Mouse (Mus musculus) Patski (cell line): ENCODE data around the gene Lgals3. TPM values are rescaled to one million over a fixed set of nuclear protein-coding genes. Genes with fewer than 3 reads are reported as not detected.
"Not testable (repeated sequence)": the region's sequence is repeated elsewhere in the genome, so short reads cannot be mapped to it uniquely, and the experiment has no call there.

Experiments
- ATAC-seq: fragments of 100-300 bp; one replicate; pipeline ENCODE4 v1.8.0; 2021
- CTCF ChIA-PET: fragments of 350-600 bp; sonication (Branson Sonifier 250); formaldehyde crosslinking; loops from one replicate; lab custom pipeline; 2022; ENCODE audit warnings: inconsistent platforms; lab: Charles Lee
- POLR2A ChIA-PET: fragments of 350-600 bp; sonication (Branson Sonifier 250); formaldehyde crosslinking; loops from one replicate; lab custom pipeline; 2022; ENCODE audit warnings: antibody characterized with exemption, inconsistent platforms; lab: Charles Lee
- DNase-seq: peaks from one replicate; pipeline ENCODE4 v3.0.0-alpha.2; 2011; ENCODE audit warnings: low read depth, low spot score
- H3K27me3 ChIP-seq: fragments of 371-371 bp; one replicate; pipeline ENCODE4 v1.5.1; 2021
- CTCF ChIP-seq: fragments of 100-300 bp; IDR thresholded peaks from one replicate; pipeline ENCODE4 v1.5.1; 2021
- in situ Hi-C: fragments of 300-500 bp; cut with MboI; formaldehyde crosslinking; loops from 3 replicates; pipeline ENCODE4 v1.11.1; 2018; ENCODE audit warnings: low pct_unique_long_range_greater_than_20kb, mixed read lengths
- polyA plus RNA-seq: library from polyadenylated mRNA; unstranded; gene quantifications from one replicate; pipeline ENCODE4 v1.2.3, GENCODE M21; 2021

The Lgals3 gene
- 453 TPM for polyA plus RNA-seq

DNA sequence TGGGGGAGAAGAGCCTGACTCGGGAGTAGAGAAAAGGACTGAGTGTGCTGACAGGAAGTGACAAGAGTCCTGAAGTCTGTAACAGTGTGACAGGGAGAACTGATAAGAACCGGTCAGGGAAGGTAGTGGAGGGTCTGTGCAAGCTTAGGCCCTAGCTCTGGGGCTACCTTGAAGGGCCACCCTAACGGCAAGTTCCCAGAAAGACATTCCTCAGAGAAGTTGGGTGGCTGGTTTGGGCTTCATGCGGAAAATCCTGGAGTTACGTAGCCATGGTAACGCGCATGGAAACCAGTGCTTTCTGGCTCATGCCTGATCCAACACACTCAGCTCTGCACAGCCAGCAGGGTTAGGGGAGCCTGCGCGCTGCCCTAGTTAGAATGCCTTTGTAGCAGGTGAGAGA, at the start of gene Lgals3:
Gene Lgals3, plus strand, starts transcription at position 291 of the 400 bp plus-strand sequence.
- ChIA-PET CTCF (interaction anchor here (0.9 to 1.5 kb wide), 2 partner anchors 8 to 9 kb away, joined by 3 to 5 read pairs; no protein-coding TSS in a partner anchor), POLR2A (interaction anchor here (0.7 kb wide), 1 partner anchor 62 kb away, joined by 4 read pairs; no protein-coding TSS in a partner anchor)
- TF ChIP-seq CTCF, result no peak
- in situ Hi-C loops, result no loop called here
- ATAC-seq (no peak), DNase-seq (no peak)
- no peaks in the 10 kb centered on the region for H3K27me3 ChIP-seq

DNA sequence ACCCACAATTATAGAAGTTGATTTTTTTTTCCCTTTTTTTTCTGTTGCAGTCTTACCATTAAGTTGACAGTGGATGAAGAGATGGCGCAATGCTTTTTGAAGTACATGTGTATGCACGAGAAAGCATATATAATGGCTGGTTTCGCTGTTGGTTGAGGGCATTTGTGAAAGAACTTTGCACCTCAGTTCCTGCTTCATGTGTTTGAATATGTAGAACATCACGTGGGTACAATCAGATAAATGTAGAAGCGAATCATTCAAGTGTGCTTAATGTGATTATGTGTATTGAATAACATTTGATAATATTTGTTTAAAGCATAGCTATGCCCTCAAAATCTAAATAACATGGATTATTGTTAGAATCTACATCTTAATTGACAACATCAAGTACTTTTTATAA, 48.2 kb upstream of the Lgals3 start:
- in situ Hi-C loops, result no loop called here
- H3K27me3 ChIP-seq, result no peaks in the 10 kb centered on the region
- ChIA-PET POLR2A (no interaction called here), CTCF (interaction anchor here (1.6 kb wide), 1 partner anchor 16 kb away, joined by 5 read pairs; no protein-coding TSS in a partner anchor)
- ATAC-seq (no peak), DNase-seq (no peak)
- TF ChIP-seq CTCF, result no peak

DNA sequence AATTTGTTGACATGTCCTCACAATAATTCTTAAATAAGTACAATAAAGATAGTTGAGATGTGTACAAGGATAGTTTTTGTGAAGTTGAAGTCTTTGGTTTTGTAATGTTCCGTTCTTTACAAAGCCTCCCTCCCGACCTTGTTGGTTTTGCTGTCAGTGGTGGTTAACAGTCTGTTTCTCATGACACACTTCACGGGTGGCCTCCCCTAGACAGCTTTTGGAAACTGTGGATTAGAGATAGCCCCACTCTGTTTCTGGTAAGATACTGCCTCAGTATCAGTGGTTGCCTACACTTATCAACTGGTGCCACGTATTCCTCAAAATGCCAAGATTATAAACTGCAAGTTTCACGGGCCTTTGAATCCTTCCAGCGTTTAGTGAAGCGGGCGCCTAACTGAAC, 46.0 kb upstream of the Lgals3 start:
- in situ Hi-C loops, CTCF ChIA-PET, DNase-seq, POLR2A ChIA-PET, H3K27me3 ChIP-seq, ATAC-seq: not testable (repeated sequence)

DNA sequence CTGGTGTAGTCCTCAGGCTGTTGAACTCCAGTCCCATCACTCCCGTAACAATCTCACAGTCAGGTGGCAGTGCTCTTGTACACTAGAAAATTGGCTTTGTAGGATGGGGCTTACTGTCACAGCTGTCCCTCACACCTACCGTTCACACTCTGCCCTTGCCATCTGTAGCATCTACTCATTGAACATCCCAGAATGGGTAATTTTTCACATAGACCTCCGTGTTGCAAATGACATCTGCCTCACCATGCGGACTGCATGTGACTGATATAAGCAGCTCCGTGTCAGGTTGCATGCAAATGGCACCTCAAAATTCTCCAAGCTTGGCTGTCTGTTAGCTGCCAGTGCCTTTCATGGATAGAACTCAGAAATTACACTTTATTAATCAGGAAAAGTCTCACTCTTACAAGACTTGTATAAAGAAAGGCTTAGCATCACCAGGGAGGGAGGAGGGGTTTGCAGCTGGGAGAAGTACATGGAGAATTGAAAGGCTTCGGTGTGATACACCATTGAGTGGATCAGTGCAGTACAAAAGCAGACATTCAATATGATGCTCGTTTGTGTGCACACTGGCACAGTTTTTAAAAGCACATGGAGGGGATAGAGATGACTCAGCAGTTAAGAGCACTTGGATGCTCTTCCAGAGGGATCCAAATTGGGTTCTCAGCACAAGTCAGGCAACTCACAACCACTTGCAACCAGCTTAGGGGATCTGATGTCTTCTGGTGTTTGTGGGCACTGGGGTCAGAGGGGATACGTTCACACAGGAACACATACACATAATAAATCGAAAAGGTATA, 41.4 kb upstream of the Lgals3 start:
- in situ Hi-C loops, result no loop called here
- DNase-seq (no peak), ATAC-seq (no peak)
- POLR2A ChIA-PET, result no interaction called here
- no peaks in the 10 kb centered on the region for H3K27me3 ChIP-seq
- CTCF ChIA-PET, result no interaction called here
- no peak for TF ChIP-seq CTCF

DNA sequence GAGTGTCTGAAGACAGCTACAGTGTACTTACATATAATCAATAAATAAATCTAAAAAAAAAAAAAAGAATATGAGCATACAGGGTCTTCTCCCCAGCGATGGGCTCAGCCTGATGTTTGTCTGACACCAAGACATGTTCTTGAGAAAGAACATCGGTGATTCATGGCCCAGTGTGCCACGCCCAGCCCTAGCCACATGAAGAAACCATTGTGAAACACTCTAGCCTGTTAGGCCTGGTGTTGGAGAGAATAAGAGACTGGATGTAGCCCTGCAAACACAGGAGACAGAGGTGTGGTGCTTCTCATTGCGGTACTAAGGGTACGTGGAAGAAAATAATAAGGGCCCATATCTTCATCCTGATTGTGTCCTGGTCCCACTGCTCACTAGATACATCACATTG, 40.2 kb upstream of the Lgals3 start:
- POLR2A ChIA-PET, result no interaction called here
- ATAC-seq, result no peak
- no peak for TF ChIP-seq CTCF
- no peak for DNase-seq
- no peaks in the 10 kb centered on the region for H3K27me3 ChIP-seq
- CTCF ChIA-PET, result no interaction called here
- in situ Hi-C loops, result no loop called here

DNA sequence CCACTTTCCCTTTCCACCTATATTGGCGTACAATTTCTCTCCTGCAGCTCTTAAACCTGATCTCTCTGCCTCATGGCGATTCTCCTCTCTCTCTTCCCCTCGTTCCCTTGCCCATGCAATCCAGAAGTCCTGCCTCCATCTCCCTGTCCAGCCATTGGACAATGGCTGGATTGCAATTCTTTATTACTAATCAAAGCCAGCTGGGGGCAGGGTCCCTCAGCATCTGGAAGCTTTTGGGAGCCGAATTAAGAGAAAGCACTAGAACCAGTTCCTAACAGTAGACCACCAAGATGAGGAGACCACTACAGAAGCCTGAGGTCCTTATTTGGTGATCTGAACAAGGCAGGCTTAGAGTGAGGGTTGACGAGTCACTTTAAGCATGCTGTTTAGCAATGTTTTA, 35.6 kb upstream of the Lgals3 start:
- TF ChIP-seq CTCF, result no peak
- ATAC-seq, result no peak
- CTCF ChIA-PET, result no interaction called here
- no peaks in the 10 kb centered on the region for H3K27me3 ChIP-seq
- in situ Hi-C loops, result loop anchor here (5.0 kb wide), 1 partner anchor 55 kb away; no protein-coding TSS in a partner anchor
- no peak for DNase-seq
- POLR2A ChIA-PET, result interaction anchor here (0.5 to 1.1 kb wide), 5 partner anchors 55 to 913 kb away, joined by 3 read pairs; no protein-coding TSS in a partner anchor

DNA sequence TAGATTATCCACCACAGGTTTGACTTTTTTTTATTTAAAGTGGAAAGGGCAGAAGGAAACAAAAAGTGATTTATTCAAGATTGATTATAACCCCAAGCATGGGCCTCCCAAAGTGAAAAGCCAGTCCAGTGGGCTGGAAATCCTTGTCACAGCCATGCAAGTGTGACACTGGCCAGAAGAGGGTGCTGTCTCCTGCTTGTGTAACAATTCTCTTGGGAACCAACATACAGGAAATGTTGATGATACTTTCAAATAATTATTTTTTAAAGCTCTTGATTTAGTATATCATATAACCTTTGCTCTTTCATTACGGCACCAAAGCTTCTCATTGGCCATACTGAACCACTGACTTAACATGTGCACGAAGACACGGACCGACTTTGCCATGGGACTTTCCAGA, 32.7 kb upstream of the Lgals3 start:
- no peak for DNase-seq
- in situ Hi-C loops, result loop anchor here (5.0 kb wide), 1 partner anchor 52 kb away; no protein-coding TSS in a partner anchor
- H3K27me3 ChIP-seq, result no peaks in the 10 kb centered on the region
- POLR2A ChIA-PET, result interaction anchor here (0.7 to 3.1 kb wide), 2 partner anchors 45 to 58 kb away, joined by 3 to 10 read pairs; no protein-coding TSS in a partner anchor
- TF ChIP-seq CTCF, result peak; percentile 96
- ATAC-seq, result no peak
- CTCF ChIA-PET, result interaction anchor here (0.7 to 5.2 kb wide), 16 partner anchors 10 to 79 kb away, joined by 3 to 104 read pairs (median 4); no protein-coding TSS in a partner anchor

DNA sequence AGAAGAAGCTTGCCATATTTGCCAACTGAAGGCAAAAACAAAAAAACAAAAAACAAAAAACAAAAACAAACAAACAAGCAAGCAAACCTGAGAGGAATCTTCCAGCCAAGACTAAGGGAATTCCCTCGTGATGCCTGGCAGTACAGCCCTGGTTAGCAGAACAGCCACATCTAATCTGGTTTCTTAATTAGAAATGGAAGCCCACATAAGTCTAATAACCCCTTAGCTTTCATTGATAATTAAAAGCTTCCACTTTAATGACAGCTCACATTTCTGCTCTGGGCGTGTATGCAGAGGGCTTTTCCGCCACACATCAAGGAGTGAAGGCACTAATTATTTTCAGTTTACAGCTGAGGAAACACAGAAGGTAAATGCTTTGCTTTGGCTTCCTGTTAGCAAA, 32.3 kb upstream of the Lgals3 start:
- in situ Hi-C loops, result no loop called here
- no peak for DNase-seq
- no peak for ATAC-seq
- no peaks in the 10 kb centered on the region for H3K27me3 ChIP-seq
- POLR2A ChIA-PET, result interaction anchor here (0.7 to 3.1 kb wide), 2 partner anchors 45 to 58 kb away, joined by 3 to 10 read pairs; no protein-coding TSS in a partner anchor
- TF ChIP-seq CTCF, result no peak
- CTCF ChIA-PET, result interaction anchor here (0.7 to 5.2 kb wide), 17 partner anchors 9 to 181 kb away, joined by 3 to 104 read pairs (median 4); no protein-coding TSS in a partner anchor

DNA sequence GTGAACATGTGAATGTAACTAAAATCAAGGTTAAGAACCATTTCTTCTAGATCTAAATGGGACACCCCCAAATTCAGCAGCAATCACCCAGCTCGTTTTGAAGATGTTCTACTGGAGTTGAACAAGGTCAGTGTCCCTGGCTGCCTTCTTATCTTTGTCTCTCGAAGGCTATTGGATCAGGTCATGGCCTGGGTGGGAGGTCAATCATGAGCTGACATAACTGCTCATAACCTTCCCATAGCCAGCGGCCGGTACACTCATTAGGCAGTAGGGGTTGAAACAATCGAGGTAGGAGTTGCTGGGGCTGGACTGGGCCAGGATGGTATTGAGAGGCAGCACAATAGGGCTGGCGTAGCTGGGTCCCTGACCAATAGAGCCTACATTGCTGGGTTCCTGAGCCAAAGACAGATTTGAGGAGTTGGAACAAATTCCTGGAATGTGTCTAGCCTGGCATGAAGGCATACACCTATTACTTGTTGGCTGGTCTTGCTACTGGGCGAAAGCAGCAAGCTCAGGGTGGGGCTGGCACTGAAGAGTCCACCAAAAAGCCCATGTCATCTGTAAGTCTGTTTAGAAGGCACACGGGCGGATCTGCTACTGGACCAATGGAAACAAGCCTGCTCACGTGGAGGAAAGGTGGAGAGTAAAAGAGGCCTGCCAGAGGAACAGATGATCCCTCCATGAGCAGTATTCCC, 27.2 kb upstream of the Lgals3 start:
- no peak for TF ChIP-seq CTCF
- CTCF ChIA-PET, result no interaction called here
- DNase-seq (no peak), ATAC-seq (no peak)
- POLR2A ChIA-PET, result no interaction called here
- H3K27me3 ChIP-seq, result no peaks in the 10 kb centered on the region
- in situ Hi-C loops, result no loop called here

DNA sequence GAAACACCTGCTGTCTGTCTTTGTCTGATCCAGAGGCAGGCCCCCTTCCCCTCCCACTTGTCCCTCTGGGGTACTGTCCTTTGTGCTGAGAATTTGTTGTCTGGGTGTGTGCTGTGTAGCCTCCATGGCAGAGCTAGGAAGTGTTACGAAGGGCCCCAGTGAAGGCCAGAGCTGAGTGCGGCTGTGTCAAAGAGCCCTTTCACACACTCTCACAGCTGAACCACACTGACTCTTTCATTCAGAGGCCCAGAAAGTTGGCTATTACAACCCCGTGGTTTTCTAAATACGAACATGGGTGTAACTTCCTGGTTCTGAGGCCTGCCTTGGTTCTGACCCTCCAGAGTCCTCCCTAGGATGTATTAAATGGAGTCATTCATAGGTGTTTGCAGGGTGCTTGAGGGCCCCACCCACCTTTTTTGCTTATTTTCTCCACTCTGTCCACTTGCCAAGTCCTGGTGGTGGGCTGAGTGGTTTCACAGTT, 25.7 kb upstream of the Lgals3 start:
- no peak for TF ChIP-seq CTCF
- ChIA-PET CTCF (no interaction called here), POLR2A (no interaction called here)
- ATAC-seq, result no peak
- no peak for DNase-seq
- in situ Hi-C loops, result no loop called here
- H3K27me3 ChIP-seq, result no peaks in the 10 kb centered on the region
